Mouse (Mus musculus): Measurements from ENCODE around the gene Snx13.

DNA sequence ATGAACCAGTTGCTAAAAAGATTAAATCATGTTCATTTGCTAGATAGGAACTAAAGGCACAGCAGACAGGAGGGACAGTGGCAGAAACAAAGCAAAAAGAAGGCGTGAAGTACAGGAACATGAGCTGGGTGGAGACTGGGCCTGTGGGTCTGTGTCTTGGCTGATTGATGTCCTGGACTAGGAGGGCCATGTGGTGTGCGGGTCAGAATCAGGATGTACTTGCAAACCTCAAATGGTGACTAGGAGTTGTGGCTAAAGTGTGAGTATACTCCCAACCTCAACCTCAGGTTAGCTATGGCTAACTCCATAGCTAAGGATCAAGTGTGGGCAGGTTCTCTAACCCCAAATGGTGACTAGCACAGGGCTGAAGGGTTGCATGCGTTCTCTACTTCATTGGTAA lies 107.2 kb downstream of the Snx13 start:
- TF ChIP-seq CTCF (IDR thresholded peaks at IDR 0.05) (no peak), EP300 (IDR thresholded peaks at IDR 0.05) (no peak)

All from lung, postnatal 0 days (tissue).